Mouse (Mus musculus) embryonic facial prominence, embryonic 11.5 days (tissue): Measurements from ENCODE around the gene Zfp641. TPM values are rescaled to one million over a fixed set of nuclear protein-coding genes. Genes with fewer than 3 reads are reported as not detected.

Source experiments
- ATAC-seq: fragments of 200-750 bp; cut with Nextera tagmentation; replicated peaks from 2 replicates; pipeline ENCODE4 v1.8.0; 2017; ENCODE audit warnings: low read depth; ENCODE audit not compliant: insufficient number of reproducible peaks, low FRiP score, low TSS enrichment
- DNase-seq: peaks from one replicate; pipeline ENCODE4 v3.0.0-alpha.2; 2015; ENCODE audit warnings: low spot score
- H3K27ac ChIP-seq: fragments of 300-500 bp; sonication (generic); replicated peaks from 2 replicates; pipeline ENCODE4 v1.5.1; 2014; ENCODE audit warnings: mild to moderate bottlenecking, low read depth, low read length, control low read depth
- H3K27me3 ChIP-seq: fragments of 300-500 bp; sonication (generic); 2 replicates; pipeline ENCODE4 v1.6.1; 2014; ENCODE audit warnings: mild to moderate bottlenecking, low read length, moderate library complexity, mixed read lengths; ENCODE audit not compliant: control insufficient read depth, insufficient read depth
- H3K36me3 ChIP-seq: fragments of 300-500 bp; sonication (generic); replicated peaks from 2 replicates; pipeline ENCODE4 v1.6.1; 2014; ENCODE audit warnings: low read depth, mild to moderate bottlenecking, low read length, moderate library complexity, mixed read lengths; ENCODE audit not compliant: control insufficient read depth, insufficient read depth
- H3K4me1 ChIP-seq: fragments of 300-500 bp; sonication (generic); 2 replicates; pipeline ENCODE4 v1.6.1; 2014; ENCODE audit warnings: low read length, mixed read lengths; ENCODE audit not compliant: control insufficient read depth, insufficient read depth
- H3K4me2 ChIP-seq: fragments of 300-500 bp; sonication (generic); 2 replicates; pipeline ENCODE4 v1.6.1; 2014; ENCODE audit warnings: low read depth, mild to moderate bottlenecking, control low read depth, low read length, moderate library complexity
- H3K4me3 ChIP-seq: fragments of 300-500 bp; sonication (generic); 2 replicates; pipeline ENCODE4 v1.5.1; 2014; ENCODE audit warnings: low read depth, low read length, control low read depth
- H3K9ac ChIP-seq: fragments of 300-500 bp; sonication (generic); replicated peaks from 2 replicates; pipeline ENCODE4 v1.6.1; 2014; ENCODE audit warnings: mild to moderate bottlenecking, control low read depth, low read length
- H3K9me3 ChIP-seq: fragments of 300-500 bp; sonication (generic); replicated peaks from 2 replicates; pipeline ENCODE4 v1.6.1; 2016; ENCODE audit warnings: mild to moderate bottlenecking, low read length, inconsistent platforms, mixed read lengths; ENCODE audit not compliant: control insufficient read depth
- WGBS: fragments of 180-500 bp; shearing (Covaris S2); extraction: QIAGEN DNeasy Blood & Tissue Kit; methylation state at CpG from one replicate; pipeline ENCODE4 v1.1.7; 2014; 5-methylcytosine and 5-hydroxymethylcytosine counted together
- polyA plus RNA-seq: library from polyadenylated mRNA; unstranded; fragments of >200 nt; fragmentation: Nextera tagmentation; extraction: Ambion mirVana; gene quantifications from 2 replicates; pipeline ENCODE4 v1.2.1, GENCODE M21; 2014

Gene Zfp641
- polyA plus RNA-seq, 1 experiment from 2014 or later: 0.50 TPM

GRCm38 (mm10) chr15:98257193-98257592 is 38.8 kb downstream of the Zfp641 start, which contains the start of gene H1fnt:
TSS of gene H1fnt (minus strand) at chr15:98257293.
- Histone ChIP-seq H3K27ac (no peak within 1 kb of the TSS), H3K27me3 (no peaks in the 10 kb centered on the region), H3K36me3 (no peaks in the 10 kb centered on the region), H3K4me3 (no peak within 1 kb of the TSS), H3K4me1 (no peaks in the 10 kb centered on the region), H3K4me2 (no peak within 1 kb of the TSS), H3K9me3 (no peaks in the 10 kb centered on the region), H3K9ac (no peak within 1 kb of the TSS)
- no peak for ATAC-seq
- WGBS: 86% methylated on average over 8 of the region's 8 CpGs
- DNase-seq: no peak

- H3K4me1 ChIP-seq: no peaks in the 10 kb centered on the region
- no peak overlapping the region for H3K9ac ChIP-seq
- H3K9me3 ChIP-seq: no peaks in the 10 kb centered on the region
- no peaks in the 10 kb centered on the region for H3K36me3 ChIP-seq
- DNase-seq (no peak), ATAC-seq (no peak)
- no peak overlapping the region for H3K4me2 ChIP-seq
- H3K27ac ChIP-seq: no peak overlapping the region
- 95% methylated on average over 13 of the region's 13 CpGs for WGBS
- no peaks in the 10 kb centered on the region for H3K27me3 ChIP-seq
- no peak overlapping the region for H3K4me3 ChIP-seq
Observed at GRCm38 (mm10) chr15:98256271-98256670, 39.7 kb downstream of the Zfp641 start.

Other genes with a start within 250 kb of the Zfp641 start
- gene Pfkm, start 203.6 kb downstream of the Zfp641 start, polyA plus RNA-seq: 36.8 and 37.4 TPM in 2 replicates
- gene Senp1, start 202.4 kb downstream of the Zfp641 start, polyA plus RNA-seq: 44.2 and 45.7 TPM in 2 replicates
- 47.8 and 53.2 TPM in 2 replicates for gene Asb8, start 130.5 kb downstream of the Zfp641 start, polyA plus RNA-seq
- gene Ccdc184, start 129.0 kb downstream of the Zfp641 start, polyA plus RNA-seq: 2.5 and 4.2 TPM in 2 replicates
- gene Olfr288, start 100.6 kb downstream of the Zfp641 start, polyA plus RNA-seq: not detected in 2 replicates
- not detected in 2 replicates for gene Gm44579, start 75.2 kb downstream of the Zfp641 start, polyA plus RNA-seq
- not detected in 2 replicates for gene Olfr287, start 75.1 kb downstream of the Zfp641 start, polyA plus RNA-seq
- gene Olfr286, start 61.7 kb downstream of the Zfp641 start, polyA plus RNA-seq: not detected in 2 replicates
- gene H1fnt, start 38.9 kb downstream of the Zfp641 start, polyA plus RNA-seq: not detected in 2 replicates
- gene Olfr285, start 21.2 kb upstream of the Zfp641 start, polyA plus RNA-seq: not detected in 2 replicates
- not detected in 2 replicates for gene Olfr284, start 44.8 kb upstream of the Zfp641 start, polyA plus RNA-seq
- gene Olfr283, start 84.8 kb upstream of the Zfp641 start, polyA plus RNA-seq: not detected in 2 replicates
- gene Olfr282, start 135.1 kb upstream of the Zfp641 start, polyA plus RNA-seq: not detected in 2 replicates
- gene Olfr281, start 156.4 kb upstream of the Zfp641 start, polyA plus RNA-seq: not detected in 2 replicates
- gene OR5BS1P, start 173.7 kb upstream of the Zfp641 start, polyA plus RNA-seq: not detected in 2 replicates
- gene Lalba, start 186.6 kb upstream of the Zfp641 start, polyA plus RNA-seq: 0.38 and 0.39 TPM in 2 replicates
- gene Olfr279, start 196.2 kb upstream of the Zfp641 start, polyA plus RNA-seq: not detected in 2 replicates
- 145 and 153 TPM in 2 replicates for gene Kansl2, start 238.1 kb upstream of the Zfp641 start, polyA plus RNA-seq